Mouse (Mus musculus) intestine, postnatal 0 days (tissue): ENCODE measurements around the gene Rbm24. TPM values are rescaled to one million over a fixed set of nuclear protein-coding genes. Genes with fewer than 3 reads are reported as not detected.

Source experiments
- ATAC-seq: fragments of 200-750 bp; cut with Nextera tagmentation; 2 replicates; pipeline ENCODE4 v1.8.0; 2017; ENCODE audit warnings: mild to moderate bottlenecking, moderate TSS enrichment, moderate library complexity
- H3K27ac ChIP-seq: fragments of 300-500 bp; sonication (generic); 2 replicates; pipeline ENCODE4 v1.5.1; 2014; ENCODE audit warnings: mild to moderate bottlenecking, low read depth, low read length, moderate library complexity
- H3K27me3 ChIP-seq: fragments of 300-500 bp; sonication (generic); replicated peaks from 2 replicates; pipeline ENCODE4 v1.6.1; 2014; ENCODE audit warnings: low read length, mixed read lengths; ENCODE audit not compliant: control insufficient read depth, insufficient read depth
- H3K36me3 ChIP-seq: fragments of 300-500 bp; sonication (generic); 2 replicates; pipeline ENCODE4 v1.6.1; 2014; ENCODE audit warnings: mild to moderate bottlenecking, moderate library complexity; ENCODE audit not compliant: control insufficient read depth, insufficient read depth
- H3K4me1 ChIP-seq: fragments of 300-500 bp; sonication (generic); replicated peaks from 2 replicates; pipeline ENCODE4 v1.6.1; 2014; ENCODE audit warnings: antibody characterized with exemption, low read length, mixed read lengths; ENCODE audit not compliant: control insufficient read depth, insufficient read depth
- H3K4me2 ChIP-seq: fragments of 300-500 bp; sonication (generic); replicated peaks from 2 replicates; pipeline ENCODE4 v1.6.1; 2014; ENCODE audit warnings: low read depth, mild to moderate bottlenecking, moderate library complexity
- H3K4me3 ChIP-seq: fragments of 300-500 bp; sonication (generic); 2 replicates; pipeline ENCODE4 v1.5.1; 2014; ENCODE audit warnings: low read depth, low read length
- H3K9ac ChIP-seq: fragments of 300-500 bp; sonication (generic); 2 replicates; pipeline ENCODE4 v1.6.1; 2014; ENCODE audit warnings: mild to moderate bottlenecking, low read depth, low read length
- H3K9me3 ChIP-seq: fragments of 300-500 bp; sonication (generic); 2 replicates; pipeline ENCODE4 v1.6.1; 2016; ENCODE audit warnings: mixed run types; ENCODE audit not compliant: control insufficient read depth
- CTCF ChIP-seq: sonication (generic); IDR thresholded peaks from 2 replicates; pipeline ENCODE4 v1.5.1; 2016; ENCODE audit warnings: low read depth, mild to moderate bottlenecking, control low read depth, antibody characterized with exemption, moderate library complexity
- WGBS: fragments of 180-500 bp; shearing (Covaris S2); extraction: QIAGEN DNeasy Blood & Tissue Kit; methylation state at CpG from one replicate; pipeline ENCODE4 v1.1.7; 2014; 5-methylcytosine and 5-hydroxymethylcytosine counted together
- polyA plus RNA-seq: library from polyadenylated mRNA; unstranded; fragments of >200 nt; fragmentation: Nextera tagmentation; extraction: Ambion mirVana; gene quantifications from 2 replicates; pipeline ENCODE4 v1.2.1, GENCODE M21; 2015

Gene Rbm24
- polyA plus RNA-seq, 1 experiment from 2014 or later, result 2.8 TPM

GRCm38 (mm10) chr13:46428964-46429363 lies 10.7 kb downstream of the Rbm24 start:
- TF ChIP-seq CTCF, result no peak
- no peak overlapping the region; the same call in 1 of the 2 replicates for H3K4me2 ChIP-seq
- no peak overlapping the region for H3K27ac ChIP-seq
- H3K27me3 ChIP-seq, result no peaks in the 10 kb centered on the region
- H3K4me1 ChIP-seq, result no peaks in the 10 kb centered on the region
- WGBS, result 57% methylated on average over 22 of the region's 22 CpGs
- no peak for ATAC-seq
- H3K4me3 ChIP-seq, result no peak overlapping the region
- H3K36me3 ChIP-seq, result no peaks in the 10 kb centered on the region
- H3K9ac ChIP-seq, result no peak overlapping the region
- no peaks in the 10 kb centered on the region for H3K9me3 ChIP-seq

DNA sequence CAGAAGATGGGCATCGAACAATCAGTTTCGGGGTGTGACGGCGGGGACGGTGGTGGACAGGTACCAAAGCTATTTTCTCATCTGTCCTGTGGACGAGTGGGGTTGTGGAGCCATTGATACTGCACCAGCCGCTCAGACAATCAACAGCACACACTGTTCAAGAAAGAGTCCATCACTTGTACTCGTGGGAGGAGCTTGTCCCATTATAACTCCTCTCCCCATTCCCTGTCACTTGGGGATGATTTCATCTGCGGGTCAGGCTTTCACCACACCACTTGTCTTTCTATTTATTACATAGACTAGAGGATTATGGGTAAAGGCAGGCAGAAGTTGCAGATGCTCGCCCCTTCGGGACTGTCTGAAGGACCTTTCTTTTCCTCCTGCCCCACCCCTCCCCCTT lies 11.6 kb downstream of the Rbm24 start:
- H3K9ac ChIP-seq, result no peak overlapping the region
- H3K4me3 ChIP-seq, result no peak overlapping the region
- 86% methylated on average over 11 of the region's 11 CpGs for WGBS
- H3K27ac ChIP-seq, result no peak overlapping the region
- H3K27me3 ChIP-seq, result no peaks in the 10 kb centered on the region
- H3K4me1 ChIP-seq, result no peaks in the 10 kb centered on the region
- no peaks in the 10 kb centered on the region for H3K36me3 ChIP-seq
- no peaks in the 10 kb centered on the region for H3K9me3 ChIP-seq
- no peak for TF ChIP-seq CTCF
- ATAC-seq, result no peak
- H3K4me2 ChIP-seq, result no peak overlapping the region

DNA sequence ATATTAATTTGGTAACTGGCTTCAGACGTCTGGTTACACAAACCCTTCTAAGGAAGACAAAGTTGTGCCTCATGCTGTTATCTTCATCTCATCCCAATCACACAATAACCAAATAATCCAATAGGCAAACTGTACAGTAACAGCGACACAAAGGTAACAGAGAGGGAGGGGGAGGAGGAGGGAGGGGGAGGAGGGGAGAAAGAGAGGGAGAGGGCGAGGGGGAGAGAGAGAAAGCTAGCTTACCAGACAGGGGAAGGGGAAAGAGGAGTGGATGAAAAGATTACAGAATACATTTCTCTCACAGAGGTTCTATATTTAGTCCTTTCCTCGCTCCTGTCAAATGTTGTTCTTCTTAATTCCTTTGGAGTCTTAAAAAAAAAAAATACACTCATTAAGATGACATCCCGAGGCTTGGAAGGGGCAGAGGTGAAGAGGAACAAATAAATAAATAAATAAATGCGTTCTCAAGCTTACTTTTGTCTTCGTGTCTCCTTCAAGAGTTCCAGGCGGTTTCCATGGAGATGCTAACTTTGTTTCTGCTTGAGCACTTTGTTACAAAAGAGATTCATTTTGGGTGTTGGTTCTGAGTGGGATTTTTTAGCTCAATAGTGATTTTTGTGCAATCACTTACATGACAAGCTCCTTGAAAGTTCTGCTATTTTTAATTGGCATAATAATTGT lies 15.8 kb downstream of the Rbm24 start:
- WGBS, result 52% methylated on average over 8 of the region's 8 CpGs
- no peak overlapping the region for H3K9ac ChIP-seq
- H3K4me3 ChIP-seq, result no peak overlapping the region
- H3K9me3 ChIP-seq, result no peaks in the 10 kb centered on the region
- TF ChIP-seq CTCF, result no peak
- no peak overlapping the region for H3K27ac ChIP-seq
- no peak for ATAC-seq
- H3K27me3 ChIP-seq, result no peaks in the 10 kb centered on the region
- H3K36me3 ChIP-seq, result no peaks in the 10 kb centered on the region
- no peaks in the 10 kb centered on the region for H3K4me1 ChIP-seq
- H3K4me2 ChIP-seq, result no peak overlapping the region

- H3K9ac ChIP-seq, result no peak overlapping the region
- H3K27ac ChIP-seq, result no peak overlapping the region
- no peak for ATAC-seq
- H3K4me3 ChIP-seq, result no peak overlapping the region
- H3K36me3 ChIP-seq, result no peaks in the 10 kb centered on the region
- no peaks in the 10 kb centered on the region for H3K4me1 ChIP-seq
- no peak for TF ChIP-seq CTCF
- H3K27me3 ChIP-seq, result no peaks in the 10 kb centered on the region
- no peak overlapping the region for H3K4me2 ChIP-seq
- no peaks in the 10 kb centered on the region for H3K9me3 ChIP-seq
- 74% methylated on average over 6 of the region's 6 CpGs for WGBS
Observed at GRCm38 (mm10) chr13:46438960-46439359, 20.7 kb downstream of the Rbm24 start.

- ATAC-seq, result no peak
- no peak overlapping the region for H3K4me3 ChIP-seq
- TF ChIP-seq CTCF, result no peak
- H3K4me2 ChIP-seq, result no peak overlapping the region
- no peak overlapping the region for H3K9ac ChIP-seq
- H3K27me3 ChIP-seq, result no peaks in the 10 kb centered on the region
- H3K27ac ChIP-seq, result no peak overlapping the region
- no peaks in the 10 kb centered on the region for H3K36me3 ChIP-seq
- H3K9me3 ChIP-seq, result no peaks in the 10 kb centered on the region
- WGBS, result 64% methylated on average over 7 of the region's 7 CpGs
- H3K4me1 ChIP-seq, result no peaks in the 10 kb centered on the region
Observed at GRCm38 (mm10) chr13:46444021-46444420, 25.8 kb downstream of the Rbm24 start.

DNA sequence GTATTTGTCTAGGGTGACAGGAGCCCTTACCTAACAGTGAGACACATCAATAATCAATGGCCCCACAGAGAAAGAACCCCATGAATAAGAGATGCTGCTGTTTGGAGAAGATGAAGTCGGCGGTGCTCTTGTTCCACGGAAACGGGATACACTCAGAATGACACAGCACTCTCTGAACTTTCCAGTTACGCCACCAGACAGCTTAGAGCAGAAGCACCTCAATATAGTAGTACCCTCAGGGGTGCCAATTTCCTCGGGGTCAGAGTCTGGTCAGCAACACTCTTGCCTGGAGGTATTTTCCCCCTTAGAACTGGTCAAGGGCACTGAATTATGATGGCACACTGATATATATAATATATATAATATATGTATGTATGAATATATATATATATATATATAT lies 27.8 kb downstream of the Rbm24 start:
- Histone ChIP-seq H3K36me3 (no peaks in the 10 kb centered on the region), H3K4me2 (no peak overlapping the region), H3K4me3 (no peak overlapping the region), H3K27me3 (no peaks in the 10 kb centered on the region), H3K27ac (no peak overlapping the region), H3K4me1 (no peaks in the 10 kb centered on the region), H3K9me3 (no peaks in the 10 kb centered on the region), H3K9ac (no peak overlapping the region)
- ATAC-seq, result no peak
- no peak for TF ChIP-seq CTCF
- WGBS, result 91% methylated on average over 6 of the region's 6 CpGs
